Mouse (Mus musculus) layer of hippocampus, postnatal 36 days (tissue): ENCODE data around the gene Rnf216. TPM values are rescaled to one million over a fixed set of nuclear protein-coding genes. Genes with fewer than 3 reads are reported as not detected.
A peak's percentile ranks its signal among the peaks of the same experiment; 100 is the strongest.

Experiments used
- DNase-seq, 2 experiments: peaks; one replicate each; pipeline ENCODE4 v3.0.0; 2022
- total RNA-seq, 2 experiments: library from RNA; stranded (reverse); gene quantifications; 2 replicates each; pipeline ENCODE4 v1.2.3; 2021

Rnf216 gene
- total RNA-seq, 2 experiments from 2014 or later: 49.3 to 51.1 TPM

DNA sequence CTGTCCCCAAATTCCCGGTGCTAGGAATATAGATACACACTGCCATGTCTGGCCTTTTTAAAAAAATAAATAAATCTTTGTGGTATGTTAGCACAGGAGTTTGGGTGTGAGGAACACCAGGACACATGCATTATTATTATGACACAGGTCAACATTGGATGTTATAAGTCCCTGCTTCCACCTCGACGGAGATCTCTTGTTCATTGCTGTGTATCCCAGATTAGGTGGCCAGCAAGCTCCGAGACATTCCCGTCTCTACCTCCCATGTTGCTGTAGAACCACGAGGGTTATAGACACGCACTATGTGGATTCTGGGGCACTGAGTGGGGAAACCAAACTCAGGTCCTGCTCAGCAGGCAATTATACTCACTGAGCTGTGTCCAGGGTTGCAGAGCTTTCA, 17.5 kb downstream of the Rnf216 start:
- no peak for DNase-seq

DNA sequence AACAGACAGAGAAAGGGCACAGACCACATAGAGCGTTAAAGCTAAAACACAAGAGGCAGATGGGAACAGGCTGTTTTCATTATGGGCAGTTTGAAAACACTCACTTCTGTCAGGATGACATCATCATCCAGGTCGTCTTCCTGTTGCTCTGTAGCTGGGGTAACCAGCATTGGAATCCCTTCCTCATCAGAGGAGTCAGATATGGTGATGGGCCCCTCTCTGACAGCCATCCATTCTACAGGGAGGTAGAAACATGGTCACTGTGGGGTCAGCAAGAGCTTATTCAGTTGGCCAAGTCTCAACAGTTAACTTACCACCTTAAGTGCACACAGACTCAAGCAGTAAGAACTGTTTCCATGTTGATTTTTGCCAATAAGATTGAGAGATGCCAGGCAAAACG, 19.9 kb downstream of the Rnf216 start:
- DNase-seq: no peak

DNA sequence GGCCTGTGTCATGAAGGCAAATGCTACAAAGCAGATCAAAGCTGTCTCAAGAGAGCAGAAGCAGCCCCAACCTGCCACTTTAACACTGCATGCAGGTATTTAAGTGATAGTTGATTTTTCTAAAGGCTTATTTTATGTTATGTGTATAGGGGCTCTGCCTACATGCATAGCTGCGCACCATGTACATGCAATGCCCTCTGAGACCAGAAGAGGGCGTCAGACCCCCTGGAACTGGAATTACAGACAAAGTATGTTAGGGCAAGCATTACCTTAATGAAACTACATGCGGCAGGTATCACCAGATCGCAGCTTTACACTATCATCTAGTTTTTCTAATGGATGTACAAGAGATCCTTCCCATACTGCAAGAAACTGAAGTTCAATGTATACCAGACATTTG, 27.9 kb downstream of the Rnf216 start:
- peak in 1 of 2 experiments; percentile 15 for DNase-seq

DNA sequence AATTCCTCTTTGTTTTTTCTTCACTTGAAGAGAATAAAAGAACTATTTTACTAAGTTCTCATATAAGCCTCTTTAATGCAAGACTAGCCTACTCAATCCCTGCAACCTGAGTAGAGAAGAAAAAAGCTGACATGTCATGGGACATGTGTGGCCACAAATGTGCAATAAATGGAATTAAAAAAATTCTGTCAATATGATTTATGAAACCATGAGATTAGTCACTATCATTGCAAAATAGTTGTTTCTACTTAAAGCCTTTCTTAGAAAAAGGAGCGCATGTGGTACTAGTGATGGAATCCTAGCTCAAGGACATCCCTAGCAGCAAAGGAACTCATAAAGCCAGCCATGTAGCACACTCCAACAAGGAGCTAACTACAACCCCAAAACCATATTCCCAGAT, 33.0 kb downstream of the Rnf216 start:
- no peak for DNase-seq

DNA sequence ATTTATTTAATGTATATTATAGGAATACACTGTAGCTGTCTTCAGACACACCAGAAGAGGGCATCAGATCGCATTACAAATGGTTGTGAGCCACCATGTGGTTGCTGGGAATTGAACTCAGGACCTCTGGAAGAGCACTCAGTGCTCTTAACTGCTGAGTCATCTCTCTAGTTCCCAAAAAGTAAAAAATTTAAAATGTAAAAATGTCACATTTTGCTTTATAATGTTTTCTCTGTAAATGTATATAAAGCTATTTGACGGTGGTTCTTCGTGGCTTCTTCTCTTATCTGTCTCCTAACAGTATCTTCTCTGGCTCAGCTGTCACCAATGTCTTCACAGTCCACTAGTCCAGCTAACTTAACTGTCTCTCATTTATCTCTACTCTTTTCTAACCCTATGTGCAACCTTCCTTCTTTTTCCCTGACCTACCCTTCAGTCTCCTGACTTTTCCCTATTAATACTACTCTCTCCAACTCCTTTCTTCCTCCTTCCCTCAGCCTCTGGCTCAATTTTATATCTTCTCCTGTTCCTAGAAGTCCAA, 36.1 kb downstream of the Rnf216 start:
- no peak for DNase-seq

DNA sequence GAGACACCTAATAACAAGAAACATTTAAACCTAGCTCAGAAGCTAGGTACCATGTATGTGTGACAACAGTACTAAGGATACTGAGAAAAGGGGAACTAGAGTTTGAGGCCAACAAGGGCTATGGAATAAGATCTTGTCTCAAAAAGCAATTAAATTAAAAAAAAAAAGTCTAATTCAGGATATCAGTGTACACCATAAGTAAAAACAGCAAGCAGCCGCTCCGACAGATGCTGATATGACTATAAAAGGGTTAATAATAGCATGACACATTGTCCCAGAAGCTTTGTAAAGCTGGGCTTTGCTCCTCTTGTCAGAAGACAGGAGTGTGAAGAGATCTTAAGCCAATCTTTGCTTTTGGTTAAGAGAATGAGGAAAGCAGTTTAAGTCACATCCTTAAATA, 36.8 kb downstream of the Rnf216 start:
- no peak for DNase-seq

DNA sequence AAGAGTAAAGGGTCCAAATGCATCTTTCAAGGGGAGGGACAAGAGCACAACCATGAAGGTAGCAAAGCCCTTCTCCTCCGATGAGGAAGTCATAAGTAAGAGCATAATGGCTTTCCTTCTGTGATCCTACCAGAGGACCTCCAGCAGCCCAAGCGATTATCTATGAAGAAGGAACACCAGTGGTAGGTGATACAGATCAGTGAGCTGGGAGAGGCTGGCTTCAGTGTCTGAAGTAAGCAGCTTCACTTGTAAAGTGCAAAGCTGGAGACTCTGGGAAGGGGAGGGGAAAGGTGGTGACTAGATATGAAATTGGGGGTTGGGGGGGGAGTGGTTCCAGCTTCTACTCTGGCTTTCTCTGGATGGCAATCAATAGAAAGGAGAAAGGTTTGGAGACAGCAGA, 43.7 kb downstream of the Rnf216 start:
- DNase-seq: no peak

DNA sequence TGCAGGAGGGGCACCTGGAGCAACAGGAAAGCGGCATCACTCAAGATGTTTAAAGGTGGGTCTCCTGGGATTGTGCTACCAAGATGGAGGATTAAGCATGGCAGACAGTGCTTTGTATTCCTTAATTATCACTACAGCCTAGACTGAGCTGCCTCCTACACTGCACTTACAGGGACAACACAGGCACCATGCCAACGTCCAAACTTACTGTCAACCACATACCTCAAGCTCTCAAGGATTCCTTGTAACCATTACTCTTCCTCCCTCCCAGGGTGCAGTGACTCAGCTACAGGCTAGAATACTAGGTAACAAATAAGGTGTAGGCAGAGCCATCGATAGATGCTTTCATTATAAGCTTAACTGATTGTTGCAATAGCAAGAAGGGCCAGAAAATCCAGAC, 44.4 kb downstream of the Rnf216 start:
- DNase-seq: no peak

DNA sequence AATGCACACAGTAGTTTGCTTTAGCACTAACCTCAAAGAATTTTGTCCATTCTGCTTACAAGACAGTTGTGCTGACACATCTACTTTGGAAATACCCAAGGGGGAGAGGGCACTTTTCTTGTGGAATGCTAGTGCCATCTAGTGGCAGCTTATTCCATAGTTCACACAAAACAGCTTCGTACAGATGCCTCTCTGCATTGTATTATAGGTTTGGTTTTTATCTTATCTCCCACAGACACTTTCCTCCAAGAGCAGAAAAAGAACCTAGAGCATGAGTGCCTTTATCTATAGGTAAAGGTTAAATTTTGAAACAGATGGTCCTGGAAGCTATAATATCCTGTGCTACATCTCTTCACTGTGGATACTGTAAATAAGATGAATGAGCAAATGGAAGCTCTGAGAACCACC, 46.2 kb downstream of the Rnf216 start:
- DNase-seq: peak in 1 of 2 experiments; percentile 65

DNA sequence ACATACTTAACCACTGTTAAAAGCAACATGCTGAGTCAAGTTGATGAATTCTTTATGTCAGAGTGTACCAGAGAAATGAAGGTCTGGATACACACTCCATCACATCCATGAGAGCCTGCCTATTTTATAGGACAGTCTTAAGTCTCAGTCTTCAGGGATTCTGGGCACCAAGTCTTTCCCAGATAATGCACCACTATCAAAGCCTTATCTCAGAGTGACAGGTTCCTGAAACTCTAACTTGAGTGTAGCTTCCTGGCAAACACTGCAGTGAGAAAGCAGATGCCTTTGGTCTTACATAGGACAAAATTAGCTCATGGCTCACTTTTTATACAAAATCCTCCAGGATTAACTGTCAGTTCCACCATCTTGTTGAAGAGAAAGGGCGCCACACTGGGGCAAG, 46.7 kb downstream of the Rnf216 start:
- no peak for DNase-seq

DNA sequence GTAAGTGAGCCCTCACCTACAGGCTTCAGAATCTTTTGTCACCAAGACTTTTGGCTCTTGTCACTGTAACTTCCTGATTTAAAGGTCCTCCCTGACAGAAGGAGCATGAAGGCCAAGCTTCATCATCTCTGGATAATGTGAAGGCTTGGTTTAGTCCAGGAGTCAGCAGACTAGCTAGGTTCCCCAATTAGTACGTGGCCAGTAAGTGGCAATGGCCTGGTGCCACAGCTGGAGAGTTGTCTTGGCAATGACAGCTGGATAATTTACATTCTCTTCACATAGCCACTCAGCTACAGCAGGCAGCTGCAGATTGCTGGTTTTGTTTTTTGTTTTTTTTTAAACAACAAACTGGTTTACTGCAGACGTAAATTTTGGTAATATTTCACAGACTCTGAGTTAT, 47.6 kb downstream of the Rnf216 start:
- DNase-seq: no peak

DNA sequence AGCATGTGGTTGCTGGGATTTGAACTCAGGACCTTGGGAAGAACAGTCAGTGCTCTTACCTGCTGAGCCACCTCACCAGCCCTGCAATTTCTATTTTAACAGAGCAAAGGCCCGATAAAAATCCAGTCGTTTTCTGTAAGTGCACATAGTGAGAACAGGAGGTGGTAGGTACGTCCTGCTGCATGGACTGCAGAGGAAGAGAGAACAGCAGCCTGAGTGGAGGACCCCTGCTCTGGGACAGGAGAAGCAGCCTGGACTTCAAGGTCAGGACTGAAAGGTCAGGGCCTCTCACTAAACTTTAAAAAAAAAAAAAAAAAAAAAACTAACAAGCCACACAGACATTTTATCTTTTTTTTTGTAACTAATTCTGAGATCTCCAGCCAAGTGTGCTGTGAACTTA, 50.5 kb downstream of the Rnf216 start:
- no peak for DNase-seq

DNA sequence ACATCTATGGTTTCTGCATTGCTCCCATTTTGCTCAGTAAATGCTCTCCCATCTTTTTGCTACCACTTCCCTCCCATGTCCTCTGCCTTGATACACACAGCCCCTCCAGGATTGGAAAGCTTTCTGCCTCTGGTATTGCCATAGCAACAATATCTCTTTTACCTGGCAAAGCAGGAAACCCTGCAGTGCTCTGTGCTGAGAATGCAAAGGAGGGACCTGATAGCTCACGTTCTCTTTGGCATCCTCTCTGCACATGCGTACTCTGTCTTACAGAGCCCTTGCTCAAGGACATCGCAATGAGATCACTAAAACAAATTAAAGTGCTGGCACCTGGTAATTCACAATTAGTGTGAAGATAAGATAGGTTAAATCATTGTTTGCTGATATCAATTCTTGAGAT, 51.3 kb downstream of the Rnf216 start:
- DNase-seq: no peak

DNA sequence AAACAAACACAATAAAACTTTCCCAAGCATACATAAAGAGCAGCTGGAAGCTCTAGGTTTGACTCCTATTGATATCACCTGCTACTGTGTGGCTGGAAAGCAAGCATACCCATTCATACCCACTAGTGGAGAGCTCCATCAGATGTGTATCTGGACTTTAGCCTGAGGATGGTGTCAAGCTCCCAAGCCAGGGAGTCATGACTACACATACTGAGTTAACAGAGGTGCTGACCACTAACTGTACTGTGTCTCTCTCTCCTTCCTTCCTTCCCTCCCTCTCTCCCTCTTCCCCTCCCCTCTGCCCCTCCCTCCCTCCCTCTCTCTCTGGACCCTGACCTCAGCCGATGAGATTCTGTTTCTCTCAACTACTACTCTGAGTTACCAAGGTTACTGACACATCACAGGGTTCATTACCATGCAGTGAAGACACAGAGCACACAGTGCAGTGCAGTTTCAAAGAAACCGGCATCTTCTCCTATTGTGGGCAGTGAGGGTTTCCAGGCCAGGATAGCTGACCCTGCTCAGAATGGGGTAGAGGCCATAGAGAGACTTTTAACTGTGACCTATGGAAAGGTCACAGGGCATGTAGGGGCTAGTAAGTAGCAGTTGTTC, 51.9 kb downstream of the Rnf216 start:
- no peak for DNase-seq

DNA sequence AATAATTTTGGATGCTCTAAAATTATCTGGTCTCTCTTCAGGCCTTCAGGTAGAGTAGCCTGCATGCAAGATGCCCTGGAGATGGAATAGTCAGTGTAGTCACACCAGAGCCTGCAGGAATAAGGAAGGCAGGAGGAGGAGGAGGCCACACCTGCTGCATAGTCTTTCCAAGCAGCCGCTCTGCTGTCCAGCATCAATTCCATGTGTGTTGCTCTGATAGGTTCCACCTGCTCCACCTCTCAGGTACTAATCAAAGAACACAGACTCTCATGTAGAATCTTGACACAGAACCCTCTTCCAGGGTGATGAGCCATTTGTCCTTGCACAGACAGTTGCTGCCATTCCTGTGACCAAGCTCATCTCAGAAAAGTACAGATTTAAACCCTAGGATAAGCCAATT, 52.8 kb downstream of the Rnf216 start:
- DNase-seq: no peak

DNA sequence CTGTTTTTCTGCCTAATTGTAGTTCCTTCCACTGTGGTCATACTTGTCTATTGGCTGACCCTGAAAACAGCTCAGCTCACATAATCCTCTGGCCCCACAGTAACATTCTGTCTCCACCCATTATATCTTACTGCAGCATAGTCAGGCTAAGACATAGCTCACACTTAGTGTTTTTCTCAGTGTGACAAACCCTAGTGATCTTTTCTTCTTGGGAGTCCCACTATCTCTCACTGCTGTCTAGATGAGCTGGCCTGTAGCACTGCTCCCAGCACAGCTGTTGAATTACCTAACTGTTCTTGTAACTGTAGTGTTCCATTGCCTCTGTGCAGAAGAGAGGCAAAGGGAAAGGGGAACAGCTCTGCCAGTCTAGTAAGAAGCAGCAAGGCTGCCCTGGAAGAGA, 53.6 kb downstream of the Rnf216 start:
- DNase-seq: no peak

DNA sequence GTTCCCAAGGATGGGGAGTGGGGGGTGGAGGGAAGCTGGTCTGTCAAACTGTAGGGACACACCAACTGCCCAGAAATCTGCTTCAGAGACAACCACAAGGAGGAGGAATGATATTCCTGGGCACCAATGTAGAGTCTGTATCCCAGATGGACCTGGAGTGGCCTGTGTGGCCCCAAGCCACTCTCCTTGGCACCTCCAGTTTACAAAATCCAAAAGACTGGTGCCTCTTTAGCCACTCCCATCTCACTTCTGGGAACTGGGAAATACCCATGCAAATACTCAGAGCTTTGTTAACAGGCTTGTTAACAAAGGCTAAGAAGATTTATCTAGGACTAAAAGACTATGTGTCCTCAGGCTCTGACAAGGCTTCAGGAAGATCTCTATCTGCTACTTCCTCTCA, 54.1 kb downstream of the Rnf216 start:
- no peak for DNase-seq

DNA sequence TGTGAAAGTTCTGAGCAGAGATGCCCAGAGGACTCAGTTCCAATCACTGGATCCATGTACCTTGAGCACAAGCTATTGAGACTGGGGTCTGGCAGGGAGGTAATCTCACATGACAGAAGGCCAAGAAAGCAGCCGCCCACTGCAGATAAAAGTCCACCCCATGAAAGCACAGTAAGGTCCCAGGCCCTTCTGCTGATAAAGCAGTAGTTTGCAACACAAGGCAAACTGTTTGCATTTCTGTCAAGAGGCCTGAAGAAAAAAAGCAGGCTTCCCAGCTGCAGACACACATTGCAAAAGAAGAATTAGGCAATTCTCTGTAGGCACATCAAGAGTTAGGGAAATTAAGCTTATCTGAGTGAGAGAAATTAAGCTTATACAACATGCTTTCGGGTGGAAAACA, 54.6 kb downstream of the Rnf216 start:
- no peak for DNase-seq

DNA sequence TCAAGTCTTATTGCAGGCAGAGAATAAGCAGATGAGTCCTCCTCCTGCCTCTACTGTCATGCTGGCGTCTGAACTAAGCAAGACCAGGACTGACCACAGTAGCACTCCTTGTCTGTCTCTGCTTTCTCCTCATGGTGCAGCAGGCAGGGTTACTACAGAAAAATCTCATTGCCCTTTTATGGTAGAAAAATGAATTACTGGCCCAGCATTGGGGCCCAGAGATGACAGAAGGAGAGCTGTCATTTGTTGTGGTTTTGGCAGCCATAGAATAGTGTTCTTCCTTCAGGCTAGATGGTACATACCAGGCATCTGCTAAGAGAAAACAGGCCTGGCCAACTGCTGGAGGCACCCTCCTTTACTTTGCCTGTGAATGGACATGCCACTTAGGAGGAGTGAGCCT, 55.0 kb downstream of the Rnf216 start:
- no peak for DNase-seq

DNA sequence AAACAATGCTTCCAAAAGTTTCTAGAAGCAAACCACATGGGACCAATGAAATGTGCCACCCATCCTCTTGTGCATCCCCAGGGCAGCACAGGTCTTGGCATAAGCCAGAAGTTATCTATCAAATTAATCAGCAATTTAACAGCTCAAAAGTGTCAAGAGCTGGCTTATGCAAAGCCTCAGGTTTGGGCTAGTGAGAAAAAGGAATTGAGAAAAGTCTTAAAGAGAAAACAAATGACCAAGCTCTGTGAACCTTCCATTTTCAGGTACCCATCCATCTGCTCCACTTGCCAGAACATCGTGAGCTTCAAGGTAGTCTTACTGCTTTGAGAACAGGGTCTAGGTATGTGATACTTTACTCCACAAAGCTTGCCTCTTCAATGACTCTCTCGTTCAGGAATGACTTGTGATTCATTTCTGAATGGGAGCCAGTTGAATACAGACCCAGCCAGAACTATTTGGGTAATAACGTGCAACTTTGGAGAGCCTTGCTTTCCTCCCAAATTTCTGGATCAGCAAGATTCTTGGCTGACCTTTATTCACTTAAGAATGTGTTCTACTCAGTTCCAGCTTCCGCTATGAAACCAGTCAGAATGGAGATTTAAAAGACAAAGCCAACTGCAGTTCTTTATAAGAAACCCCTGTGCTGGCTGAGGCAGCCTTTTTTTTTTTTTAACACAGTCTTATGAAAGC, 56.5 kb downstream of the Rnf216 start:
- no peak for DNase-seq

DNA sequence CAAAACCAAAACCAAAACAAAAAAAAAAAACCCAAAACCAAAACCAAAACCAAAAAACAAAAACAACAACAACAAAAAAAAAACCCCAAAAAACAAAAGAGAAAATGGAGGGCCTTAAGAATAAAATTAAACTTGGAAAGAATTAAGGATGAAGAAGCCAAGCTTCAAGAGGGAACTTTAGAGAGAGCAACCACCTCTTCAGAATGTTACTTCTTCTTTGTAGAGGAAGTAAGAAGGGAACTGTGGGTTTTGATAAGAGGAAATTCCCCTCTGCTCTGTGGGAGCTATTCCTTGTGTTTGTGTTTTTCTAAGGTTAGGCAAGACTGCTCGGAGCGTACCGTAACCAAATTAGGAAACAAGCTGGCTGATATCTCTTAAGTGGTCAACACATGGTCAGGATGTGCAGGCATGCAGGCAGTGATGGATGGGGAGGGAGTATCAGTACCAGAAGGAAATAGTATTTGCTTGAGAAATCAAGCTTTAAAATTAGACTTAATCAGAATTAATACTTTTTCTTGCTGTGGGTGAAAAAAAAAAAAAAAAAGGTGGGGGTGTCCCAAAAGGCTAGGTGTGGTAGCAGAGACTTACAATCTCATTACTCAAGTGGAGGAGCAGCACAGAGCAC, 57.2 kb downstream of the Rnf216 start:
- no peak for DNase-seq

DNA sequence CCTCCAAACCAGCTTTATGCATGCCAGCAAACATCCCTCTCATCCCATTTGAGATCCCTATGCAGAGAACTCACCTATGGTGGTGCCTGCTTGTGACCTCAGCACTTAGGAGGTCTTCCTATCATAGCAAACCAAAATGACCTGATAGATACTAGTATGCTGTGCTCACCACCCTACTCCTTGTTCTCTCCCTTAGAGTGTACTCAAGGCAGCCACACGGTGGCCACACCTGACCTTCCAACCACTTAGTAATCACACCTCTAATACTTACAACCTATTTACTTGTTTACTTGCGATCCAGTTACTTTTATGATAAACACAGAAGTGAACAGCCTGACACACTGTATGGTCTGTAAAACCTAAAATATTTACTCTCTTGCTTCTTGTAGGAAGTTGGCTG, 58.1 kb downstream of the Rnf216 start:
- DNase-seq: no peak

DNA sequence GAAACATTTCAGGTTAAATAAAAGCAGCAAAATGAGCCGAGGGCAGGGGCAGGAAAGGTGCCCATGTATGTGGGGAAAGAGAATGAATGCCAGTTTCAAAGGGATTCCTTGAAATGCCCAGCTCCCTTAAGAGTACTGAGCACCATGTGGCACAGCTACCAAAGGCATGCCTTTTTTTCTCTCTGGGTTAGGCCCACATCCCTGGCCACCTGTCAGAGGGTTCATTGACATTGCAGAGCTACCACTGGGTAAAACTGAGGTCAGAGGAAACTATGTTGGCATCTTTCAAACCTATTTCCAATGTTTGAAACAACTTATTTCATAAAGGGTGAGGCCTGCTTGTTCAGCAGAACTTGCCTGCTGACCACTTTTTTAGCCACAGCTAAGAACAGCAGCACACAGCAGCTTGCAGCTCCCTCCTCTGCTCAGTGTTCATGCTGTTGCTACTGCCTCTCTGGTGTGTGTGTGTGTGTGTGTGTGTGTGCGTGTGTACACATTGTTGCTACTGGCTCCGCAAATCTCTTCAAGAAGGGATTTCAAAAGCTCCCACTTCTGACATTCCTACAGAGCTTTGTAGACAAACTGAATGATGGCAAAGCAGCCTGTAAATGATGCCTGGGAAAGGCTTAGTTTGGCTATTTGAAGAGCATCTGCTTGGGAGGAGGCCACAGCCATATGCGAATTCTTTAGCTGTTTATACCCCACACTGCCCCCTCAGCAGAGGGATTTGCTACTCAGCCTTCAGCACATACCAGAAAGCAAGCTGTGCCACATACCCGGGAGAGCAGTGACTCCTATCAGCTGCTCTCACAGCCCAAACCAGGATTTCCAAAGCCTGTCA, 59.4 kb downstream of the Rnf216 start:
- peak; percentile 51 to 55 for DNase-seq
